Mouse (Mus musculus) spleen, adult 2 months (tissue): Measurements from ENCODE around the gene Mmp24. TPM values are rescaled to one million over a fixed set of nuclear protein-coding genes. Genes with fewer than 3 reads are reported as not detected.
A peak's percentile ranks its signal among the peaks of the same experiment; 100 is the strongest.

Experiments used
- DNase-seq, 2 experiments: peaks; one replicate each; pipeline versions ENCODE4 v3.0.0 to v3.0.0-alpha.2; 2012 to 2021; ENCODE audit warnings: low spot score in 2 of 2, low read depth in 1 of 2
- H3K27ac ChIP-seq: fragments of 200-500 bp; 2 replicates; pipeline ENCODE4 v1.5.1; 2012; ENCODE audit warnings: low read length, inconsistent platforms; ENCODE audit not compliant: insufficient read depth
- H3K27me3 ChIP-seq: fragments of 200-500 bp; 2 replicates; pipeline ENCODE4 v1.6.1; 2012; ENCODE audit warnings: mild to moderate bottlenecking, moderate library complexity, low read length, inconsistent platforms; ENCODE audit not compliant: control insufficient read depth, insufficient read depth
- H3K36me3 ChIP-seq: fragments of 200-500 bp; 2 replicates; pipeline ENCODE4 v1.6.1; 2012; ENCODE audit warnings: mild to moderate bottlenecking, low read length, inconsistent platforms; ENCODE audit not compliant: control insufficient read depth, insufficient read depth
- H3K4me1 ChIP-seq: fragments of 200-500 bp; 2 replicates; pipeline ENCODE4 v1.6.1; 2011; ENCODE audit warnings: inconsistent platforms; ENCODE audit not compliant: control insufficient read depth, insufficient read depth, insufficient read length
- H3K4me3 ChIP-seq: fragments of 200-500 bp; 2 replicates; pipeline ENCODE4 v1.5.1; 2011; ENCODE audit warnings: mild to moderate bottlenecking, inconsistent platforms; ENCODE audit not compliant: insufficient read depth, insufficient read length; ENCODE audit errors: extremely low read depth
- CTCF ChIP-seq: fragments of 200-500 bp; IDR thresholded peaks from 2 replicates; pipeline ENCODE4 v1.5.1; 2011; ENCODE audit warnings: mild to moderate bottlenecking, inconsistent platforms; ENCODE audit not compliant: insufficient read depth, insufficient read length, insufficient replicate concordance; ENCODE audit errors: extremely low read depth
- POLR2A ChIP-seq: fragments of 200-500 bp; IDR thresholded peaks from 2 replicates; pipeline ENCODE4 v1.6.1; 2011; ENCODE audit warnings: low read depth, low read length, inconsistent platforms
- WGBS: fragments of 180-500 bp; shearing (Covaris S2); methylation state at CpG from one replicate; pipeline ENCODE4 v1.1.7; 2018; 5-methylcytosine and 5-hydroxymethylcytosine counted together
- polyA plus RNA-seq: library from polyadenylated mRNA; depleted of rRNA; stranded (reverse); fragments of >200 nt; gene quantifications from 2 replicates; pipeline ENCODE4 v1.2.3, GENCODE M21; 2012

Mmp24 gene
- polyA plus RNA-seq, 1 experiment, result not detected

DNA sequence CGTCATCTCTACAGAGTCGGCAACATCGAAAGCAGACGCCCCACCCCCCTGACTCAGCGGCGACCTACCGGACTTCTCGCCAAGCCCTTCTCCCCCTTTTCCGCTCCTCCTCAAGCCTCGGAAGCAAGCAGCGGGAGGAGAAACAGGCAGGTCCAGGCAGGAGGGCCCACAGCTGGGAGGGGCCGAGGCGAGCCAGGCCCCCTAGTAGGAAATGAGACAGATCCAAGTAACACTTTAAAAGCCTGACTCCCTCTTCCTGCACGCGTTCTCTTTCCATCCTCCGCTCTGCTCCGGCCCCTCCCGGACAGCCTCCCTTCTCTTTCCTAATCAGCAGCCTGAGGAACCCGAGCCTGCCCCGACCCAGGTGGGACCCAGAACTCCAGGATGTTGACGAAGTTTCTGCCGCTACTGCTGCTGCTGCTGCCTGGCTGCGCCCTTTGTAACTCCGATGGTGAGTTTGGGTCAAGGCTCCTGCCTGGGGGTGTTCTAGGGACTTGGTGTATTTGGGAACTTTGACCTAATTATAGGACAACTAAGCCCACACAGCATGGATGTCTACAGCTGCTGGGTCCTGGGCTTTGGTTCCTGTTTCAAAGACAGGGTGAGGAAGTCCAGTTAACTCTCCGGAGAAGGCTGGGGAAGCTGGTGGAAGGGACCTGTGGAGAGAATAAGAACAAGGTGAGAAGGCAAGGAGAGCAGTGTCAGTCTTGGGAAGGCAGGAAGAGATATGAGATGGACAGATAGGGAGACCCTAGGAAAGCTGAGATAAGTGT lies 23.9 kb upstream of the Mmp24 start, which contains the start of gene Procr:
Gene Procr, plus strand, starts transcription at position 104 of the 773 bp plus-strand sequence.
- TF ChIP-seq CTCF, result no peak
- no peak for TF ChIP-seq POLR2A
- Histone ChIP-seq H3K27me3 (peaks cover 3% of the 10 kb centered on the region), H3K4me3 (peak within 1 kb of the TSS; percentile 34), H3K4me1 (no peaks in the 10 kb centered on the region; the same call in 1 of the 2 replicates), H3K27ac (no peak within 1 kb of the TSS), H3K36me3 (no peaks in the 10 kb centered on the region)
- whole genome bisulfite sequencing, result 2% methylated on average over 25 of the region's 25 CpGs
- DNase-seq, result no peak

DNA sequence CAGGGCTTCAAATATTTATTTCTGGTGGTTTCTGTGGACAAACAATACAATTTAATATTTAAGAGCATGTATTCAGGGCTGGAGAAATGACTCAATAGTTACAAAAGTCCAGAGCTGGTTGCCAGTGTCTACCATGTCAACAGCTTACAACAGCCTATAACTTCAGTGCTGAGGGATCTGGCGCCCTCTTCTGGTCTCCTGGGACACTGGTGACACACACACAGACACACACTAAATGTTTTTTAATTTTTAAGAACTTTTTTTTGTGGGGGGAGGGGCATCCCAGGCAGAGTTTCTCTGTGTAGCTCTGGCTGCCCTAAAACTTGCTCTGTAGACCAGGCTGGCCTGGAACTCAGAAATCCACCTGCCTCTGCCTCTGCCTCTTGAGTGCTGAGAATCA lies 19.4 kb upstream of the Mmp24 start:
- WGBS, result 11% methylated on average over 1 of the region's 1 CpGs
- DNase-seq, result peak; percentile 7 to 25
- no peak overlapping the region for H3K4me3 ChIP-seq

DNA sequence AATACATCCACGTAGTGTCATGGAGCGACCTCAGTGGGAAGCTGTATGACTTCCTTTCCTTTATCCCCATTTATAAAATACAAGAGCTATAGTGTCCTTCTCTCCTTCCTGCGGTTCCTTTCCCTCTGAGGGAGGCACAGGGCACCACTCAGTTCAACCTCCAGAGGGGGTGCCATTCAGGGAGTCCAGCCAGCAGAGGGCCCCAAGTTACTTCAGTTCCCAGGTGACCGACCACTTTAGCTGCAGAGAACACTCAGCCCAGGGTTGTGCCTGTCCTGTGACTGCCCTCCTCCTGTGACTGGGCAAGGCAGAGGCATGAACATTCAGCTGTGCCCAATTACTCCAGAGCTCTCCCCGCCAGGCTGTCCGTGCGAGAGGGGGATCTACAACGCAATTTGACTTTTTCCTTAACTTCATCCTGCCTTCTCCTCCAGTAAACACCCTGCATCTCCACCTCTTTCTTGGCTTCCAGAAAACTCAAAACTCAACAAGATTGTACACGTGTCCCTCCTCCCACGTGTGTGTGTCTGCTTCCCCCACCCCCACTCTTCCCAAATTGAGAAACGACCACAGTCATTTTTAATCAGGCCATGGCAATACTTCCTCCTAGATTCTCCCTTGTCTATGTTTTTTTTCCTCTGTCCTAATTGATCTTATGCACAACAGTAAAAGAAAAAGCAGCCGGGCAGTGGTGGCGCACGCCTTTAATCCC lies 18.1 kb upstream of the Mmp24 start:
- no peak overlapping the region for H3K27ac ChIP-seq
- TF ChIP-seq POLR2A, result no peak
- TF ChIP-seq CTCF, result no peak
- no peaks in the 10 kb centered on the region; the same call in 1 of the 2 replicates for H3K27me3 ChIP-seq
- H3K36me3 ChIP-seq, result no peaks in the 10 kb centered on the region
- H3K4me1 ChIP-seq, result no peaks in the 10 kb centered on the region
- WGBS, result 62% methylated on average over 14 of the region's 14 CpGs
- no peak overlapping the region for H3K4me3 ChIP-seq
- no peak for DNase-seq

More for the DNA sequence above, 19.4 kb upstream of the Mmp24 start:
- Histone ChIP-seq H3K4me1 (no peaks in the 10 kb centered on the region; the same call in 1 of the 2 replicates), H3K27ac (no peak overlapping the region), H3K36me3 (no peaks in the 10 kb centered on the region), H3K27me3 (peaks cover 2% of the 10 kb centered on the region)
- TF ChIP-seq CTCF (peak; percentile 19; the same call in 1 of the 2 replicates), POLR2A (no peak)

DNA sequence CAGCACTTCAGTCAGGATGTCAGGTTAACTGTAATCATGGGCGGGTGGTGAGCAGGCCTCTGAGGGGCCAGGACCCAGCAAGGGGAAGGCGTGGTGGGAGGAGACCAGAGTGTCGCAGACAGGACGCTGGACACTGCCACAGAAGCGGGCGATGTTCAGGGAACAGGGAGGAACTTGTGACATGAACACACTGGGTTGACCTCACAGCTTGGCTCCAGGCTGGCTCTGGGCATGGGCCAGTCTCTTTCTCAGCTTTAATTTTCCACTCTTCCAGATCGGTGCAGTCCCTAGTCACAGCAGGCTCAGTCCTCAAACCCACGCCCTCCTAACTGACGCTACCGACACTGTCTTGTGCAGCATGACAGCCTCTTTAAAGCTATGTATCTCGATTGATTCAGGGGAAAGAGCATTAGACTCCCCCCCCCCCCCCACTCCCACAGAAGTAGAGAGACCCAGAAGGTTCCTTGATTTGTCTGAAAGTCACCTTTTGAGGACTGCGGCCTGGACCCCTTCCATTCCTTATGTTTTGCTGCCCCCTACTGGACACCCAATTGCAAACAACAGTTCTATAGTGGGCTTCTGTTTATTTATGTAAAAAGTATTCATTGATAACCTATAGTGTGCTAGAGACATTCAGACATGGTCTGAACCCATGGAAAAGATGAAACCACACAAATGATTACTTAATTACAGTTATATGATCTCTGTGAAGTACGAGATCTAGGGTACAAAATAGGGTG lies 10.3 kb upstream of the Mmp24 start:
- peak; percentile 43 to 65 for DNase-seq
- peak; percentile 59; the same call in 1 of the 2 replicates for TF ChIP-seq CTCF
- TF ChIP-seq POLR2A, result no peak
- no peaks in the 10 kb centered on the region for H3K27me3 ChIP-seq
- WGBS, result 65% methylated on average over 13 of the region's 13 CpGs
- no peaks in the 10 kb centered on the region for H3K36me3 ChIP-seq
- H3K27ac ChIP-seq, result no peak overlapping the region
- no peaks in the 10 kb centered on the region for H3K4me1 ChIP-seq
- H3K4me3 ChIP-seq, result no peak overlapping the region

DNA sequence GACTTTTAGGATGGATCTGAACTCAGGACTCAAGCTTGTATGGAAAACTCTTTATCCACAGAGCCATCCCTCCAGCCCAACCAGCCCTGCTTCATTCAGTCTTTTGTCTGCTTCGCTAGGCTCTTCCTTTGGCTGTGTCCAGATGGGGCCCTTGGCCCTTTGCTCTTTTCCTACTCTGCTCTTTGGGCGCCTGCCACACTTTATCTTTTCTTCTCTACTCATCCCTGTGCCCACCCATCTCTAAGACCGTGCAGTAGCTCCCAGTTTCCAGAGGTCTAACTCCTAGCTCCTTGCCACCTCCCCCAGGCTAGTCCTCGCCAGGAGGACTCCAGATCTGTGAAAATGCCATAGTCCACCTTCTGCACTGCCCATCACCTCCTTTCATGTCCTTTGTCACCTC lies 1.5 kb upstream of the Mmp24 start:
- Histone ChIP-seq H3K4me1 (no peaks in the 10 kb centered on the region), H3K36me3 (no peaks in the 10 kb centered on the region), H3K27ac (no peak overlapping the region), H3K27me3 (peaks cover 21% of the 10 kb centered on the region), H3K4me3 (no peak overlapping the region)
- WGBS, result 72% methylated on average over 4 of the region's 4 CpGs
- DNase-seq, result no peak
- TF ChIP-seq CTCF, result no peak
- no peak for TF ChIP-seq POLR2A

DNA sequence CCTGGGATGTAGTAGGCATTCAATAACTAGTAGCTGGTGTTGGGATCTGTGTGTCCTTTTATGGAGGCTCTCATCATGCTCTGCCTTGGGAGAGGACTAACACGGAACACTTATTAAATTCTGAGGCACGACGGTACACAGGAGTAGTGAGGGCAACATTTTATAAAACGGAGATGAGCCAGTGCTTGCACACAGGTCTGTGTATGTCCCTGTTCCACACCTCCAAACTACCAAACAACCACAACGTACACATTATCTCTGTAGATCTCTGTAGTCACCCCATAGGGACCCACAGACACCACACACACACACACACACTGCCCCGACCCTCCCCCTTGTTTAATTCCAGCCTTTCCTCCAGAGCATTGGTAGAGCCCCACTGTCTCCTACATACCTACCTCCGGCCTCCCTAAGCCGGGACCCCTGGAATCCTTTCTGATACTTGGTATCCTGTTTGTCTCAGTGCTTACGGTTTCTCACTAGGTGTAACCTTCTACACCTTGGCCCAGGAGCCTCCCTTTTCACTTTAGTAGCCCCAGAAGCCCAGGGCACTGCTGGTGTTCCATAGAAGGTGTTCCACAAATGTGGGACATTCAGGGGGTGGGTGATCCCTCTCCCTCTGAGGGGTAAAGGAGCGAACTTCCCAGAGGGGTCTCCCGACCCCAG lies 748 bp upstream of the Mmp24 start:
- Histone ChIP-seq H3K36me3 (no peaks in the 10 kb centered on the region), H3K4me3 (no peak overlapping the region), H3K4me1 (no peaks in the 10 kb centered on the region), H3K27me3 (peaks cover 21% of the 10 kb centered on the region), H3K27ac (no peak overlapping the region)
- DNase-seq, result no peak
- WGBS, result 60% methylated on average over 11 of the region's 11 CpGs
- TF ChIP-seq POLR2A (no peak), CTCF (no peak)
